Mouse (Mus musculus): ENCODE data around the gene Alox12b.

Alox12b gene

GRCm38 (mm10) chr11:69185031-69185430, 28.2 kb downstream of the Alox12b start:
- TF ChIP-seq GATA4 (IDR thresholded peaks at IDR 0.05; ENCODE audit: insufficient replicate concordance, low read length), result no peak

- no peak for TF ChIP-seq GATA4 (IDR thresholded peaks at IDR 0.05; ENCODE audit: insufficient replicate concordance, low read length)
Measured at GRCm38 (mm10) chr11:69185936-69186335, 29.1 kb downstream of the Alox12b start.

- TF ChIP-seq GATA4 (IDR thresholded peaks at IDR 0.05; ENCODE audit: insufficient replicate concordance, low read length), result no peak
Measured at GRCm38 (mm10) chr11:69192840-69193239, 36.1 kb downstream of the Alox12b start.

GRCm38 (mm10) chr11:69196766-69197165, 40.0 kb downstream of the Alox12b start:
- no peak for TF ChIP-seq GATA4 (IDR thresholded peaks at IDR 0.05; ENCODE audit: insufficient replicate concordance, low read length)

- TF ChIP-seq GATA4 (IDR thresholded peaks at IDR 0.05; ENCODE audit: insufficient replicate concordance, low read length), result no peak
Measured at GRCm38 (mm10) chr11:69197194-69197593, 40.4 kb downstream of the Alox12b start.

GRCm38 (mm10) chr11:69197743-69198142, 41.0 kb downstream of the Alox12b start, which contains the start of gene Alox8:
Alox8 (minus strand) TSS chr11:69197843.
- no peak for TF ChIP-seq GATA4 (IDR thresholded peaks at IDR 0.05; ENCODE audit: insufficient replicate concordance, low read length)

GRCm38 (mm10) chr11:69199251-69199650, 42.5 kb downstream of the Alox12b start:
- no peak for TF ChIP-seq GATA4 (IDR thresholded peaks at IDR 0.05; ENCODE audit: insufficient replicate concordance, low read length)

- no peak for TF ChIP-seq GATA4 (IDR thresholded peaks at IDR 0.05; ENCODE audit: insufficient replicate concordance, low read length)
Measured at GRCm38 (mm10) chr11:69200231-69200630, 43.4 kb downstream of the Alox12b start.

- TF ChIP-seq GATA4 (IDR thresholded peaks at IDR 0.05; ENCODE audit: insufficient replicate concordance, low read length), result no peak
Measured at GRCm38 (mm10) chr11:69202469-69203230, 45.9 kb downstream of the Alox12b start.

- no peak for TF ChIP-seq GATA4 (IDR thresholded peaks at IDR 0.05; ENCODE audit: insufficient replicate concordance, low read length)
Measured at GRCm38 (mm10) chr11:69211431-69211830, 54.6 kb downstream of the Alox12b start.

- no peak for TF ChIP-seq GATA4 (IDR thresholded peaks at IDR 0.05; ENCODE audit: insufficient replicate concordance, low read length)
Measured at GRCm38 (mm10) chr11:69217411-69217810, 60.6 kb downstream of the Alox12b start.

- no peak for TF ChIP-seq GATA4 (IDR thresholded peaks at IDR 0.05; ENCODE audit: insufficient replicate concordance, low read length)
Measured at GRCm38 (mm10) chr11:69218661-69219060, 61.9 kb downstream of the Alox12b start.
